Mouse (Mus musculus): Measurements from ENCODE around the gene Rnaseh1.

DNA sequence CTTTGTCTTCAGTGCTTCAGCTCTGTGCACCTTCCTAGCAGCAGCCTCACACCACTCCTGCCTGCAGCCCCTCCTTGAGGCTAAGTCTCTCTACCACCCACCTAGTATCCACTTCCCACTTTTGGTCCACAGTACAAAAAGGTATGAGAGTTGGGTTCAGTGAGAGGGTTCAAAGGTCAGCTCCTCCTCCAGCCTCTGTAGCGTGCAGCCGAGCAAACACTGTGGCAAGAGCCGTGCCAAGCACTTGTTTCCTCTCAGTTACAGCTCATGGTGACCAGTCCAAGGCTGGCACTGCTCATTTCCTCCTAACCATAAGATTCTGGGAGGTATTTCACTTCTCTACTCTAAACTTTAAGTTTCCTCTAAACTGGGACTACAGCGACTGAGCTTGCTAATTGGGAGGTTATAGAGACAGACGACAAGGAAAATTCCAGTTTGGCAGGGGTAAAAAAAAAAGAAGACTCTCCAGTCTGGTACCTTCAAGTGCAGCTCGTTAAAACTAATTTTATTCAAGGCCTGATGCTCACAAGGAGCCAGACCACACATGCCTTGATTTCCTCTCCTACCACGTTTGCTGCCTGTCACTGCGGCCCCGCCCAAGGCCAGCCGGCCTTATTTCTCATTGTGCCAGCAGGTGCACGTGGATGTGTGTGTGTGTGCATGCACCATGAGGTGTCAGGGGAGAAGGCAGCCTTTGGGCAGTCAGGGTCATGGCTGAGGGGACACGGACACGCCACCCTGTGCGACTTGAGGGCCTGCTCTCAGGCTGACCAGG is 48.6 kb downstream of the Rnaseh1 start:
- TF ChIP-seq CTCF (IDR thresholded peaks at IDR 0.05; ENCODE audit: control insufficient read depth, insufficient read depth, insufficient read length) (no peak), FOSL1 (IDR thresholded peaks at IDR 0.05; ENCODE audit: insufficient read depth, low read length, poor library complexity, severe bottlenecking) (no peak), MAX (IDR thresholded peaks at IDR 0.05) (no peak), USF1 (IDR thresholded peaks at IDR 0.05; ENCODE audit: low read depth) (no peak), MYOG (IDR thresholded peaks at IDR 0.05; ENCODE audit: control insufficient read depth, extremely low read depth, insufficient read length) (no peak), CEBPB (IDR thresholded peaks at IDR 0.05; ENCODE audit: low read depth) (no peak)
